Mouse (Mus musculus) stomach, embryonic 15.5 days (tissue): ENCODE results near the gene Inpp5b. TPM values are rescaled to one million over a fixed set of nuclear protein-coding genes. Genes with fewer than 3 reads are reported as not detected.

Experiments used
- ATAC-seq: fragments of 200-750 bp; cut with Nextera tagmentation; 2 replicates; pipeline ENCODE4 v1.8.0; 2017; ENCODE audit warnings: low read depth, moderate number of reproducible peaks, moderate TSS enrichment; ENCODE audit not compliant: insufficient read depth, low FRiP score
- H3K27ac ChIP-seq: fragments of 300-500 bp; sonication (generic); 2 replicates; pipeline ENCODE4 v1.5.1; 2015; ENCODE audit warnings: mild to moderate bottlenecking, inconsistent platforms
- H3K27me3 ChIP-seq: fragments of 300-500 bp; sonication (generic); replicated peaks from 2 replicates; pipeline ENCODE4 v1.6.1; 2015; ENCODE audit warnings: inconsistent platforms
- H3K36me3 ChIP-seq: fragments of 300-500 bp; sonication (generic); 2 replicates; pipeline ENCODE4 v1.6.1; 2015; ENCODE audit warnings: inconsistent platforms
- H3K4me1 ChIP-seq: fragments of 300-500 bp; sonication (generic); 2 replicates; pipeline ENCODE4 v1.6.1; 2015; ENCODE audit warnings: inconsistent platforms
- H3K4me2 ChIP-seq: fragments of 300-500 bp; sonication (generic); 2 replicates; pipeline ENCODE4 v1.6.1; 2015; ENCODE audit warnings: mild to moderate bottlenecking, inconsistent platforms
- H3K4me3 ChIP-seq: fragments of 300-500 bp; sonication (generic); replicated peaks from 2 replicates; pipeline ENCODE4 v1.5.1; 2015; ENCODE audit warnings: inconsistent platforms
- H3K9ac ChIP-seq: fragments of 300-500 bp; sonication (generic); 2 replicates; pipeline ENCODE4 v1.6.1; 2015; ENCODE audit warnings: inconsistent platforms
- H3K9me3 ChIP-seq: fragments of 300-500 bp; sonication (generic); 2 replicates; pipeline ENCODE4 v1.6.1; 2016; ENCODE audit warnings: inconsistent platforms
- WGBS: fragments of 180-500 bp; shearing (Covaris S2); methylation state at CpG from one replicate; pipeline ENCODE4 v1.1.7; 2015; 5-methylcytosine and 5-hydroxymethylcytosine counted together
- polyA plus RNA-seq: library from polyadenylated mRNA; unstranded; fragments of >200 nt; fragmentation: Nextera tagmentation; extraction: Ambion mirVana; gene quantifications from 2 replicates; pipeline ENCODE4 v1.2.1, GENCODE M21; 2015

Gene Inpp5b
- polyA plus RNA-seq, 1 experiment from 2014 or later, result 31.6 TPM

DNA sequence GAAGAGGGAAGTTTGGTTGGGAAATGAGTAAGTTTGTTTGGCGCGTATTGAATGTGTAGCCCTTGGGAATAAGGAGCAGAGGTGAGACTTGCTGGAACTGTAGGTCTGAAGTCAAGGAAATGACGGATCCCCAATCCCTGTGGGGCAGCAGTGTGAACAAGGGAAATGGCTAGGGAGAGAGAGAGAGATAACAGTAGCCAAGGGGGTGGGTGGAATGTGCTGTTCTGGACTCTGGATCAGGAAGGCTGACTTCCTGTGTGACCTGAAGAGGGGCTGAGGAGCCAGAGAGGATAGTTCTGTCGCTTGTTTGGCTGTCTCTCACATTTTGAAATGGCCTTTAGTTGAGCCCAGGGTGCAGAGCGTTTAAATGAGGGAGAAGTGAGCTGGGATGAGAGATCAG, 66.9 kb downstream of the Inpp5b start:
- Histone ChIP-seq H3K27me3 (no peaks in the 10 kb centered on the region), H3K4me1 (peaks cover 1% of the 10 kb centered on the region), H3K27ac (no peak overlapping the region), H3K4me2 (no peak overlapping the region), H3K4me3 (no peak overlapping the region), H3K9ac (no peak overlapping the region), H3K9me3 (no peaks in the 10 kb centered on the region), H3K36me3 (peaks cover 20% of the 10 kb centered on the region; the same call in 1 of the 2 replicates)
- ATAC-seq, result no peak
- WGBS, result 69% methylated on average over 5 of the region's 5 CpGs

DNA sequence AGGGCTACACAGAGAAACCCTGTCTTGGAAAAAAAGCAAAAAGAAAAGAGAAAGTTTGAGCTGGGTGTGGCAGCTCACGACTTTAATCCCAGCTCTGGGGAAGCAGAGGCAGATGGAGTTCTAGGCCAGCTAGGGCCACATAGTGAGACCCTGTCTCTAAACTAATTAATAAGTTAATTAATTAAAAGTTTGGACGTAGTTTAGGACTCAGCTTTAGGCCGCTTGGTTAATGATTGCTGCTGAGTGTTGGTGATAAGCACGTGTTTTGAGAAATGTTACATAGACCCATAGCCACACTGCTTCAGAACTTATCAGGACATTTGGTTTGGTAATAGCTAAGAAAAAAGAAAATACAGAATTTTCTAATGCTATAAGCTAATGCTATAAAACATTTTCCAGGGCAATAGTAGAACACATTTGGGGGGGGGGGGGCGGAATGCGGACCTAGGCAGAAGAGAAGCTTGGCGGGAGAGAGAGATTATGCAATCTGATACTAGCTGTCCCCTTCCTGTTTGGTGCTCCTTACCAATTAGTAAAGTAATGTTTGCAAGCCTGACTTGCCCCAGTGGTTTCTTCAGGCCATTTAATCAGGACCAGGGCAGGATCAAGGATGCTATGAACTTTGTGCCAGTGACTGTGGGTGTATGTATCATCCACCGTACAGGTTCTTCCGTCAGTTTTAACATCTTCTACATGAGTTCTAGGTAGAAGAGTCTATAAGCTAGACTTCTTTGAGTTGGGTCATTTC, 67.7 kb downstream of the Inpp5b start:
- H3K4me1 ChIP-seq, result no peaks in the 10 kb centered on the region
- ATAC-seq, result no peak
- peaks cover 20% of the 10 kb centered on the region; the same call in 1 of the 2 replicates for H3K36me3 ChIP-seq
- no peak overlapping the region for H3K4me3 ChIP-seq
- no peak overlapping the region for H3K4me2 ChIP-seq
- H3K27me3 ChIP-seq, result no peaks in the 10 kb centered on the region
- H3K9me3 ChIP-seq, result no peaks in the 10 kb centered on the region
- no peak overlapping the region for H3K27ac ChIP-seq
- H3K9ac ChIP-seq, result no peak overlapping the region
- WGBS, result 77% methylated on average over 9 of the region's 9 CpGs

DNA sequence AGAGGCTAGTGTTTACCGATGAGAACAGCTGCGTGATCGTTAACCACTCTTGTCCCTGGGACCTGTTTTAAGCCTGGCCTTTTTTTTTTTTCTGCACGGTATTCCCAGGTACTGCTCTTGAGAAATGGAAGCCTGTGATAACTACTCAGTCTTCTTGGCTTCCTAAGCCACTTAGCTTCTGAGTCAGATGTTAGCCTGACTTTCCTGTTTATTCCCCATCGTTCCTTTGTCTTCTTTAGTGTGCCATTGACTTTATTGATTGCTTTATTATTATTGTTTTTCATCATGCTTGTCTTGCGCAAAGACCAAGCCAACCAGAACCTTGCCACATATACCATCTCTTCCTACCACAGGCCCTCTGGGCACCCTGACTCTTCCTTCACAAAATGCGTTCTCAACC, 68.4 kb downstream of the Inpp5b start:
- Histone ChIP-seq H3K4me2 (no peak overlapping the region), H3K27me3 (no peaks in the 10 kb centered on the region), H3K9ac (no peak overlapping the region), H3K4me1 (no peaks in the 10 kb centered on the region), H3K9me3 (no peaks in the 10 kb centered on the region), H3K36me3 (peaks cover 12% of the 10 kb centered on the region; the same call in 1 of the 2 replicates), H3K4me3 (no peak overlapping the region), H3K27ac (no peak overlapping the region)
- ATAC-seq, result no peak
- 81% methylated on average over 7 of the region's 7 CpGs for WGBS

DNA sequence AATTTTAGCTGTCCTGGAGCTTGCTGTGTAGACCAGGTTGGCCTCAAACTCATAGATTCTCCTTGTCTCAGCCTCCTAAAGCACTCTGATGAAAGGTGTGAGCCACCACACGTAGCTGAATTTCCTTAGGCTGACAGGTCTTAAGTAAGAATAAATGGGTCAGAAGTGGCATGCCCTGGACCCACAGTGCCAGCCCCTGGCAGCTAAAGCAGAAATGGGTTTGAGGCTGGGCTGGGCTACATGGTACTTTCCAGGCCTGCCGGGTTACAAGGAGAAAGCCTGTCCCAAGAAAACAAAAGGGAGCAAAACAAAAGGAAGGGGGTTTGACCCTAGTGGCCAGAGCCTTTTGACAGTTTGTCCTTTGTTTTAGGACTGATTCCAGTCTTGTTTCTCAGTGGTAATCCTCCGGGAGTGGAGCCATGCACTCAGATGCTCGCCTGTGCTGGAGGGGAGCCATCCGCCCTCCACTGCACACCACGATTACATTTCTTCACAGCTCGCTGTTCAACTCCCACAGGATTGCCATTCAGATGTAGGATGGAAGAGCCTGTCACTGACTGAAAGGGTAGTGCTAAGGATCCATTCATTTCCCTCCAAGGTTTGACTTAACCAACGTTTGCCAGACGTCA, 69.8 kb downstream of the Inpp5b start:
- no peak overlapping the region for H3K4me2 ChIP-seq
- 64% methylated on average over 9 of the region's 9 CpGs for WGBS
- H3K9ac ChIP-seq, result no peak overlapping the region
- H3K4me1 ChIP-seq, result no peaks in the 10 kb centered on the region
- no peak overlapping the region for H3K4me3 ChIP-seq
- peaks cover 3% of the 10 kb centered on the region; the same call in 1 of the 2 replicates for H3K36me3 ChIP-seq
- no peak overlapping the region for H3K27ac ChIP-seq
- ATAC-seq, result no peak
- no peaks in the 10 kb centered on the region for H3K9me3 ChIP-seq
- H3K27me3 ChIP-seq, result no peaks in the 10 kb centered on the region

DNA sequence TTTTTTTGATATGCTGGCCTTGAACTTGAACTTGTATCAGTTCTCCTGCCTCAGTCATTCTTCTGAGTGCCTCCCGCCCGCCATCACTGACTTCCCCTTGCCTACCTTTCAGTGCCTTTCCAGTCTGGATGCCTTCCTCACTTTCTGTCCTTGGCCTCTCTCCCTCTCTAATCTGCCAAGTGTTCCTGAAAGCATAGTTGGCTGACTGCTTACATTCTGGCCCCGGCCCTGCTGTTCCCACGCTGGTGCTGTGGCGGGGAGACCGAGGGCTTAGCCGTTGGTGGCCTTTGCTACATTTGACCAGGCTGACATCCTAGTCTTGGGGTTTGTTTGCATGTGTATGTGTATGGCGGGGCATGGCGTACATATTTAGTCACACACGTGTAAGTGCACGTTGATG, 74.3 kb downstream of the Inpp5b start:
- Histone ChIP-seq H3K4me1 (0 out of 2 replicates have a peak, but pooled peaks cover 10% of the 10 kb centered on the region), H3K4me3 (no peak overlapping the region), H3K36me3 (peaks cover 5% of the 10 kb centered on the region), H3K9ac (no peak overlapping the region), H3K27me3 (no peaks in the 10 kb centered on the region), H3K9me3 (no peaks in the 10 kb centered on the region), H3K4me2 (no peak overlapping the region), H3K27ac (no peak overlapping the region)
- 93% methylated on average over 11 of the region's 11 CpGs for WGBS
- ATAC-seq, result no peak

DNA sequence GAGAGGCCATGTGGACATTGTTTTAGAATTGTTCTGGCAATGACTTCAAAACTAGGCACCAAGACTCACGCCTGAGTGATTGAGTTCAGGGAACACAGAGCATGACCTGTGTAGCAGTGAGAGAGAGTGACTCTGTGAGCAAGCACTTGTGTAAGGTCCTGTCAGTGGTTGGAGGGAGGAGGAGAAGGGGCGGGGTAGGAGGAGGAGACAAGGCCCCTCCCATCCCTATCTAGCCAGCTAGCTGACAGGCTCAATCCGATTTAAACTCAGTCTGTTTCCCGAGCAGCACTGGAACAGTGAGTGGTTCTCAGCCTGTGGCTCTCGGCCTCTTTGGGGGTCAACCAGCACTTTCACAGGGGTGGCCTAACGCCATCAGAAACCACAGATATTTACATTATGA, 76.2 kb downstream of the Inpp5b start:
- no peaks in the 10 kb centered on the region for H3K9me3 ChIP-seq
- no peak overlapping the region for H3K9ac ChIP-seq
- ATAC-seq, result peak; percentile 92
- no peak overlapping the region for H3K27ac ChIP-seq
- H3K4me2 ChIP-seq, result no peak overlapping the region
- peaks cover 5% of the 10 kb centered on the region for H3K36me3 ChIP-seq
- H3K27me3 ChIP-seq, result no peaks in the 10 kb centered on the region
- WGBS, result 19% methylated on average over 6 of the region's 6 CpGs
- H3K4me1 ChIP-seq, result 0 out of 2 replicates have a peak, but pooled peaks cover 10% of the 10 kb centered on the region
- no peak overlapping the region for H3K4me3 ChIP-seq

DNA sequence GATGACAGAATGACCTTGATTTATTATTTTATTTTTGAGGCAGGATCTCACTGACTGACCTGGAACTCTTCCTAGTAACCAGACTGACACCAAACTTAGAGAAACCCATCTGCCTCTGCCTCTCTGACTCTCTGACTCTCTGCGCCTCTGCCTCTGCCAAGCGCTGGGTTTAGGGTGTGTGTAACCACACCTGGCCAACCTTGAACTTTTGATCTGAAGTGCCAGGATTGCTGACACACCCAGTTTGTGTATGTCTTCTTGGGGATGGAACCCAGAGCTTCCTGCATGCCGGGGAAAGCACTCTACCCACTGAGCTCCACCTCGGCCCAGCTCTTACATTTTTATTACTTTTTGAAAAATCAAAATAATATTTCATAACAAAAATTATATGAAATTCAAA, 77.2 kb downstream of the Inpp5b start:
- H3K27ac ChIP-seq, result no peak overlapping the region
- H3K4me1 ChIP-seq, result 0 out of 2 replicates have a peak, but pooled peaks cover 10% of the 10 kb centered on the region
- H3K9me3 ChIP-seq, result no peaks in the 10 kb centered on the region
- no peak overlapping the region for H3K4me3 ChIP-seq
- no peak for ATAC-seq
- no peak overlapping the region for H3K4me2 ChIP-seq
- no peaks in the 10 kb centered on the region for H3K27me3 ChIP-seq
- no peak overlapping the region for H3K9ac ChIP-seq
- peaks cover 5% of the 10 kb centered on the region; the same call in 1 of the 2 replicates for H3K36me3 ChIP-seq
- 89% methylated on average over 4 of the region's 4 CpGs for WGBS

DNA sequence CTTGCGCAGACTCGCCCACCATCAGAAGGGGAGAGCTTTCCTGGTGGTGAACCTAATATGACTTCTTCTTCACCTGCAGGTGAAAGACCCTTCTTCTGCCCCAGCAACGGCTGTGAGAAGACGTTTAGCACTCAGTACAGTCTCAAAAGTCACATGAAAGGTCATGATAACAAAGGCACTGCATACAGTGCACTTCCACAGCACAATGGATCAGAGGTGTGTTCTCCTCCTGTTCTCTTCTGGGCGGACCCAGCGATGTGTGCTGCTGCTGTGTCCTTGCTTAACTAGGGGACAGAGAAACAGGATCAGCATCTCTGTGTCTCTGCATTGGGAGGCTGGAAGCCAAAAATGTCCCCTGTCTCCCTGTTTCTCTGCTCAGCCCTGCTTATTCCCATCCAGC, 83.3 kb downstream of the Inpp5b start:
- WGBS, result 91% methylated on average over 6 of the region's 6 CpGs
- peaks cover 23% of the 10 kb centered on the region for H3K36me3 ChIP-seq

DNA sequence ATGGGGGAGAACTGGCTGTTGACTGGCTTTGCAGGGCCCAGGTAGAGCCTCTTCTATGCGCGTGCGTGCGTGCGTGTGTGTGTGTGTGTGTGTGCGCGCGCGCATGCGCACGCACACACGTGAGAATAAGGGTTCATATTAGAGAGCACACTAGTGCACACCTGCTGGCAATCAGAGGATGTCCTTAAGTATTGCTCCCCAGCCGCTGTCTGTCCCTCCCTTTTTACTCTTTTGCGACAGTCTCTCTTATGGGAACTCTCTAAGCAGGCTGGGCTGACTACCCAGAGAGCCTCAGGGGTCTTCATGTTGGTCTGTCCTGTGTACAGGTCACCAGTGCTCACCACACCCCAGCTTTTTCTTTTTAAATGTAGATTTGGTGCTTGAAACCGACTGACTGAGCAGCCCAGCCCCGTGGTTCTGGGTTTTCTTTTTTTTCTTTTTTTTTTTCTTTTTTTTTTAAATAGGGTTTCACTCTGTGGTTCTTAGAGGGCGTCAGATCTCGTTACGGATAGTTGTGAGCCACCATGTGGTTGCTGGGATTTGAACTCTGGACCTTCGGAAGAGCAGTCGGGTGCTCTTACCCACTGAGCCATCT, 83.8 kb downstream of the Inpp5b start:
- ATAC-seq, result no peak
- H3K36me3 ChIP-seq, result peaks cover 20% of the 10 kb centered on the region; the same call in 1 of the 2 replicates

More for the DNA sequence above, 83.3 kb downstream of the Inpp5b start:
- Histone ChIP-seq H3K4me2 (no peak overlapping the region), H3K27me3 (no peaks in the 10 kb centered on the region), H3K4me1 (no peaks in the 10 kb centered on the region), H3K9me3 (no peaks in the 10 kb centered on the region), H3K4me3 (no peak overlapping the region), H3K27ac (no peak overlapping the region), H3K9ac (no peak overlapping the region)
- ATAC-seq, result no peak

DNA sequence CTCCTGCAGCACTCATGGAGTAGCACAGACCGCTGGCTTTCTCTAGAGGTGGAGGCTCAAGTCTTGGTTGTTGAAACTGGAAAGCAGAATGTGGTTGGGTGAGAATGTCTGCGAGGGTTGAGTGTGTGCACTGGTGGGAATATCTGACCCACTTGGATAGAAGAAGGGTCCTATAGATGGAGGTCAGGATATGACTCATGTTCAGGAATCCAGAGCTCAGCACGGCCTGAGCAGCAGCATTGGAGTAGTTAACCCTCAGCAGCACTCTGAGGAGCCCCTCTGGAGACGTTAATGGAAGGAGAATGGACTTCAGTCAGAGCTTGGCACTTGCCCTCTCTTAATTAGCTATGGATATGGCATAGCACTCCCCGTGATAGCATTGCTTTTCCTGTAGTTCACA, 88.0 kb downstream of the Inpp5b start:
- peaks cover 22% of the 10 kb centered on the region for H3K36me3 ChIP-seq
- H3K9ac ChIP-seq, result no peak overlapping the region

More for the DNA sequence above, 83.8 kb downstream of the Inpp5b start:
- no peak overlapping the region for H3K9ac ChIP-seq
- H3K4me1 ChIP-seq, result no peaks in the 10 kb centered on the region
- H3K4me2 ChIP-seq, result no peak overlapping the region
- WGBS, result 94% methylated on average over 21 of the region's 21 CpGs
- H3K4me3 ChIP-seq, result no peak overlapping the region
- no peak overlapping the region for H3K27ac ChIP-seq
- no peaks in the 10 kb centered on the region for H3K9me3 ChIP-seq
- H3K27me3 ChIP-seq, result no peaks in the 10 kb centered on the region

DNA sequence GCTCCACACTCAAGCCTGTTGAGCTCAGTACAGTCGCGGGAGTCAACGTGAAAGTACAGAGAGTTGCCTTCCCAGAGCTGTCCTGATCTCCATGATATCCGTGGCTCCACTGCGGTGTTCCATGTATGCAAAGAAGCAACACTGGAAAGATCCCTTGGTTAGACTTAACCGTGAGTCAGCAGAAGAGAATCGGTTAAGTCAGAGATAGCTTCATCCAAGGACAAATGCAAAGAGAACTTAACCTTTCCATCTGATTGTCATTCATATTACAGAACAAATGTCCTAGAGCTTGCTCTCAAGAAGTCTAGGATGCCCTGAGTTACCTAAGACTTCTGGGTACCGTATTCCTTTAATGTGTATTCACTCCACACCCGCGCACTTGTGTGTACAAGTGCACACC, 91.1 kb downstream of the Inpp5b start:
- no peaks in the 10 kb centered on the region for H3K9me3 ChIP-seq
- no peaks in the 10 kb centered on the region for H3K27me3 ChIP-seq
- H3K4me3 ChIP-seq, result no peak overlapping the region
- H3K36me3 ChIP-seq, result peaks cover 14% of the 10 kb centered on the region; the same call in 1 of the 2 replicates
- WGBS, result 94% methylated on average over 10 of the region's 10 CpGs
- no peak overlapping the region for H3K9ac ChIP-seq
- no peaks in the 10 kb centered on the region for H3K4me1 ChIP-seq
- ATAC-seq, result no peak
- H3K27ac ChIP-seq, result no peak overlapping the region
- H3K4me2 ChIP-seq, result no peak overlapping the region

More for the DNA sequence above, 88.0 kb downstream of the Inpp5b start:
- no peaks in the 10 kb centered on the region for H3K9me3 ChIP-seq
- H3K4me2 ChIP-seq, result no peak overlapping the region
- ATAC-seq, result no peak
- no peak overlapping the region for H3K27ac ChIP-seq
- no peaks in the 10 kb centered on the region for H3K27me3 ChIP-seq
- 73% methylated on average over 5 of the region's 5 CpGs for WGBS
- H3K4me3 ChIP-seq, result no peak overlapping the region
- no peaks in the 10 kb centered on the region for H3K4me1 ChIP-seq
